Mouse (Mus musculus) spleen, adult 2 months (tissue): Measurements from ENCODE around the gene Aspdh. TPM values are rescaled to one million over a fixed set of nuclear protein-coding genes. Genes with fewer than 3 reads are reported as not detected.

Experiments
- DNase-seq, 2 experiments: peaks; one replicate each; pipeline versions ENCODE4 v3.0.0 to v3.0.0-alpha.2; 2012 to 2021; ENCODE audit warnings: low spot score in 2 of 2, low read depth in 1 of 2
- H3K27ac ChIP-seq: fragments of 200-500 bp; 2 replicates; pipeline ENCODE4 v1.5.1; 2012; ENCODE audit warnings: low read length, inconsistent platforms; ENCODE audit not compliant: insufficient read depth
- H3K27me3 ChIP-seq: fragments of 200-500 bp; 2 replicates; pipeline ENCODE4 v1.6.1; 2012; ENCODE audit warnings: mild to moderate bottlenecking, moderate library complexity, low read length, inconsistent platforms; ENCODE audit not compliant: control insufficient read depth, insufficient read depth
- H3K36me3 ChIP-seq: fragments of 200-500 bp; 2 replicates; pipeline ENCODE4 v1.6.1; 2012; ENCODE audit warnings: mild to moderate bottlenecking, low read length, inconsistent platforms; ENCODE audit not compliant: control insufficient read depth, insufficient read depth
- H3K4me1 ChIP-seq: fragments of 200-500 bp; 2 replicates; pipeline ENCODE4 v1.6.1; 2011; ENCODE audit warnings: inconsistent platforms; ENCODE audit not compliant: control insufficient read depth, insufficient read depth, insufficient read length
- H3K4me3 ChIP-seq: fragments of 200-500 bp; 2 replicates; pipeline ENCODE4 v1.5.1; 2011; ENCODE audit warnings: mild to moderate bottlenecking, inconsistent platforms; ENCODE audit not compliant: insufficient read depth, insufficient read length; ENCODE audit errors: extremely low read depth
- CTCF ChIP-seq: fragments of 200-500 bp; IDR thresholded peaks from 2 replicates; pipeline ENCODE4 v1.5.1; 2011; ENCODE audit warnings: mild to moderate bottlenecking, inconsistent platforms; ENCODE audit not compliant: insufficient read depth, insufficient read length, insufficient replicate concordance; ENCODE audit errors: extremely low read depth
- POLR2A ChIP-seq: fragments of 200-500 bp; IDR thresholded peaks from 2 replicates; pipeline ENCODE4 v1.6.1; 2011; ENCODE audit warnings: low read depth, low read length, inconsistent platforms
- WGBS: fragments of 180-500 bp; shearing (Covaris S2); methylation state at CpG from one replicate; pipeline ENCODE4 v1.1.7; 2018; 5-methylcytosine and 5-hydroxymethylcytosine counted together
- polyA plus RNA-seq: library from polyadenylated mRNA; depleted of rRNA; stranded (reverse); fragments of >200 nt; gene quantifications from 2 replicates; pipeline ENCODE4 v1.2.3, GENCODE M21; 2012

The Aspdh gene
- polyA plus RNA-seq, 1 experiment: not detected

- WGBS: 27% methylated on average over 1 of the region's 1 CpGs
- Histone ChIP-seq H3K4me1 (no peaks in the 10 kb centered on the region), H3K4me3 (no peak overlapping the region), H3K27ac (no peak overlapping the region), H3K27me3 (peaks cover 16% of the 10 kb centered on the region), H3K36me3 (no peaks in the 10 kb centered on the region)
- DNase-seq: no peak
- TF ChIP-seq CTCF (no peak), POLR2A (no peak)
Observed at GRCm38 (mm10) chr7:44441180-44441579, 24.0 kb upstream of the Aspdh start.

- Histone ChIP-seq H3K4me3 (no peak overlapping the region), H3K4me1 (no peaks in the 10 kb centered on the region), H3K27me3 (peaks cover 16% of the 10 kb centered on the region), H3K27ac (no peak overlapping the region), H3K36me3 (no peaks in the 10 kb centered on the region)
- no peak for DNase-seq
- TF ChIP-seq CTCF (no peak), POLR2A (no peak)
- WGBS: 7% methylated on average over 14 of the region's 14 CpGs
Observed at GRCm38 (mm10) chr7:44441648-44442109, 23.5 kb upstream of the Aspdh start.

- H3K4me3 ChIP-seq: no peak overlapping the region
- no peak overlapping the region for H3K27ac ChIP-seq
- DNase-seq: no peak
- no peaks in the 10 kb centered on the region for H3K4me1 ChIP-seq
- H3K36me3 ChIP-seq: no peaks in the 10 kb centered on the region
- WGBS: 7% methylated on average over 14 of the region's 14 CpGs
- no peak for TF ChIP-seq POLR2A
- TF ChIP-seq CTCF: no peak
- H3K27me3 ChIP-seq: peaks cover 16% of the 10 kb centered on the region
Observed at GRCm38 (mm10) chr7:44442407-44442821, 22.8 kb upstream of the Aspdh start.

- TF ChIP-seq POLR2A (no peak), CTCF (no peak)
- Histone ChIP-seq H3K4me1 (no peaks in the 10 kb centered on the region), H3K27me3 (peaks cover 16% of the 10 kb centered on the region), H3K4me3 (no peak overlapping the region), H3K36me3 (no peaks in the 10 kb centered on the region), H3K27ac (no peak overlapping the region)
- 23% methylated on average over 20 of the region's 20 CpGs for WGBS
- no peak for DNase-seq
Observed at GRCm38 (mm10) chr7:44443268-44444173, 21.7 kb upstream of the Aspdh start.

- Histone ChIP-seq H3K4me3 (no peak overlapping the region), H3K36me3 (no peaks in the 10 kb centered on the region), H3K4me1 (no peaks in the 10 kb centered on the region), H3K27me3 (peaks cover 16% of the 10 kb centered on the region), H3K27ac (no peak overlapping the region)
- DNase-seq: no peak
- no peak for TF ChIP-seq CTCF
- TF ChIP-seq POLR2A: no peak
- 9% methylated on average over 29 of the region's 29 CpGs for WGBS
Observed at GRCm38 (mm10) chr7:44444886-44445527, 20.2 kb upstream of the Aspdh start.

GRCm38 (mm10) chr7:44445528-44445923 is 19.7 kb upstream of the Aspdh start:
- no peak for DNase-seq
- no peaks in the 10 kb centered on the region for H3K36me3 ChIP-seq
- no peak overlapping the region for H3K4me3 ChIP-seq
- 13% methylated on average over 7 of the region's 7 CpGs for WGBS
- H3K4me1 ChIP-seq: no peaks in the 10 kb centered on the region
- no peak for TF ChIP-seq POLR2A
- TF ChIP-seq CTCF: no peak
- peaks cover 16% of the 10 kb centered on the region for H3K27me3 ChIP-seq
- H3K27ac ChIP-seq: no peak overlapping the region
